Mouse (Mus musculus): Measurements from ENCODE around the gene Them4.

- no peak for TF ChIP-seq CTCF (IDR thresholded peaks at IDR 0.05)
- 0 out of 2 replicates have a peak, but pooled peaks have one; percentile 58 for TF ChIP-seq EP300 (IDR thresholded peaks at IDR 0.05; ENCODE audit: insufficient read depth, low read depth, low read length)
Observed at GRCm38 (mm10) chr3:94371637-94372036, 61.7 kb downstream of the Them4 start.
